Mouse (Mus musculus) bone marrow, adult 2 months (tissue): Measurements from ENCODE around the gene Cops9.

Experiments used
- CTCF ChIP-seq: fragments of 200-500 bp; IDR thresholded peaks from 2 replicates; pipeline ENCODE4 v1.5.1; 2011; ENCODE audit warnings: low read length, control low read depth; ENCODE audit not compliant: control insufficient read depth, insufficient read depth
- POLR2A ChIP-seq: fragments of 200-500 bp; IDR thresholded peaks from 2 replicates; pipeline ENCODE4 v1.6.1; 2011; ENCODE audit warnings: low read depth, mild to moderate bottlenecking, control low read depth, low read length, borderline replicate concordance; ENCODE audit not compliant: control insufficient read depth

DNA sequence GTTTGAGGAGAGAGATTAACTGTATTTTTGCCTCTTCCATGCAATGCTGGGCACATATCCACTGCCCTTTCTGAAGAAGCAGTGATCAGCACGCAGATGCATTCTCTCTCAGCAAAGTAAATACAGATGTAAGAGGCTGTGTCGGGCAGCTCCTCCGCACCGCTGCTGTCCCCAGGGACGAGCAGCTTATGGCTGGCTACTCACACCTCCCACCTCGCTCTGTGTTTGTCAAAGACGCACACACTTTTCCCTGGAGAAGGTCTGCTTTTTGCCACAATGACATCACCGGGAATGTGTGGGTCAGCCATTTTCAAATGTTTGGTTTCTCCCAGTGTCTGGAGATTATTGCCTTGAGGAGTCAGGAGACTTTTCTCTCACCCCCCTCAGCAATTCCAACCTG lies 45.2 kb upstream of the Cops9 start:
- TF ChIP-seq CTCF (no peak), POLR2A (no peak)
